Mouse (Mus musculus): ENCODE data around the gene S100z. TPM values are rescaled to one million over a fixed set of nuclear protein-coding genes. Genes with fewer than 3 reads are reported as not detected.

Gene S100z
- polyA plus RNA-seq, 1 experiment, result not detected

DNA sequence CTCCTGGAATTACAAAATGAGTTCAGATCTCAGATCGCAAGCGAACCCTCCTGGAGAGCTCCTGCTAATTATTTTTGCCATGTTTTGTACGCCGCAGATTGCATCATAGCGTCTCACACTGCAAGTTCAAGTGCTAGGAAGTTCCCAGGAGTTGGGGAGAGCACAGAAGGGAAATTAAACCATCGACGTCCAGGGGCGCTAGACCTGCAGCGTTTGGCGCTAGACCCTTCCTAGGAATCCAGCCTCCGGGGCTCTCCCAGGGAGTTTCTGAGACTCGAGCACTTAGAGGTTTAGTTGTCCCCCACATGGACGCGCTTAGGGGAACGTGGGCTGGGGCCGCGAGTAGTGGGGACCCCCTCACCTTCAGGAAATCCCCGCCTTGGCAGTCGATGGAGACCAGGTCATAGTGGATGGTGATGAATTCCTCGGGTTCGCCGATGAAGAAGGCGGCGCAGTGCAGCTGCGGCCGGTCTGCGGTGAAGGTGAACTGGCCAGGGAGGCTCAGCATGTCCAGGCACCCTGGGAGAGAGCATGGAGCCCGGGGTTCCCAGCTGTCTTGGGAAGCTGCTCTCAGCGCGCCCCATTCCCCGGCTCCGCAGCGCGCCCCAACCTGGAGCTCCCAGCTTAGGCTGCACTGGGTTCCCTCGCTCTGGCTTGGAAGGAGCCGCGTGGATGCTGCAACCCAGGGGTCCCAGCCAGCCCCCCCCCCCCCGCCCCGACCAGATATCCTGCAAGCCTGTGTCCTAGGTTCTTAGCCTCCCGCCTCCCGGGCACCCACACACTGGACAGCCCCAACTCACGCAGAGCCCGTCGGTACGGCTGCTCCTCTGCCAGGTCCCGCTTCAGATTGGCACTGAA is 34.9 kb downstream of the S100z start:
- Histone ChIP-seq H3K4me3 (replicated peaks; ENCODE audit: control insufficient read depth, low read depth, low read length) (no peak overlapping the region), H3K4me1 (ENCODE audit: control insufficient read depth, insufficient read depth, low read length) (no peaks in the 10 kb centered on the region), H3K27ac (ENCODE audit: control insufficient read depth, insufficient read depth, low read depth, low read length, poor library complexity) (no peak overlapping the region)
- WGBS, result 6% methylated on average over 46 of the region's 46 CpGs
- TF ChIP-seq POLR2A (IDR thresholded peaks at IDR 0.05; ENCODE audit: borderline replicate concordance, control insufficient read depth, low read depth, low read length) (no peak), CTCF (IDR thresholded peaks at IDR 0.05; ENCODE audit: control insufficient read depth, insufficient read depth, low read length) (no peak)

DNA sequence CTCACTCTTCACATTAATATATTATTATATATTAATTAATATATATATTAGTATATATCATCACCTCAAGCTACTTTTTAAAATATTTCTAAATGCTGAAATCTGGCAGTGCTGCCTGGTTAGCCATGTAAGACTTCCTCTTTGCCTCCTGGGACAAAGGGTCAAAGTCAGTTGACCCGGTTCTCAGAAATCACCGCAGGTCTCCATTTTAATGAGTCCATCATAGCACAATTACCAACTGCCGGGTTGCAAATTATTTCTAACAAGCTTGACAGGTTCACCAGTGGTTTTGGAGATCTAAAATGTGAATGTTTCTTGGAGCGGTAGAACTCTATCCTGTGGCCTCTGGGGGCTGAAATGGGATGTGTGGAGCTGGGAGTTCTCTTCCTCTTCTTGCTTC is 35.6 kb downstream of the S100z start:
- Histone ChIP-seq H3K4me3 (replicated peaks; ENCODE audit: control insufficient read depth, low read depth, low read length) (no peak overlapping the region), H3K27ac (ENCODE audit: control insufficient read depth, insufficient read depth, low read depth, low read length, poor library complexity) (no peak overlapping the region), H3K4me1 (ENCODE audit: control insufficient read depth, insufficient read depth, low read length) (no peaks in the 10 kb centered on the region)
- TF ChIP-seq POLR2A (IDR thresholded peaks at IDR 0.05; ENCODE audit: borderline replicate concordance, control insufficient read depth, low read depth, low read length), result no peak
- no peak for TF ChIP-seq CTCF (IDR thresholded peaks at IDR 0.05; ENCODE audit: control insufficient read depth, insufficient read depth, low read length)
- 29% methylated on average over 4 of the region's 4 CpGs for whole genome bisulfite sequencing

DNA sequence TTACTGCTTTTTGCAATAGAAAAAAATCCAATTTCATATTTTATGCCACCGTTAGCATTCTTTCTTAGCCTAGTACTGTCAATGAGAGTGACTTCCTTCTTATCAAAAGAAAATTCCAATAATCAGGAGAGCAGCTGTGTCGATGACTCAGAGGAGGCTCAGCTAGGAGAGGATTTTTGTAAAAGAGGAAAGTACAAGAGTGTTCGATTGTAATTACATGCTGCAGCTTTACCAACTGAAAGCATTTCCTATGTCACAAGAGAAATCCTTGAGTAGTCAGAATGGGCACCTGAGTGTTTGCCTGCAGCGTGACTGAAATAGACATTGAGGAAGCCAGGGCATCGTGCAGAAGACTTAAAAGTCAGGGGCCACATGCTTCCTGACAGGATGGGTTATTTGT is 39.0 kb downstream of the S100z start:
- Histone ChIP-seq H3K4me1 (ENCODE audit: control insufficient read depth, insufficient read depth, low read length) (no peaks in the 10 kb centered on the region), H3K4me3 (replicated peaks; ENCODE audit: control insufficient read depth, low read depth, low read length) (no peak overlapping the region), H3K27ac (ENCODE audit: control insufficient read depth, insufficient read depth, low read depth, low read length, poor library complexity) (no peak overlapping the region)
- TF ChIP-seq CTCF (IDR thresholded peaks at IDR 0.05; ENCODE audit: control insufficient read depth, insufficient read depth, low read length) (no peak), POLR2A (IDR thresholded peaks at IDR 0.05; ENCODE audit: borderline replicate concordance, control insufficient read depth, low read depth, low read length) (no peak)
- 46% methylated on average over 5 of the region's 5 CpGs for WGBS

GRCm38 (mm10) chr13:95431760-95432159 is 46.8 kb downstream of the S100z start:
- Histone ChIP-seq H3K4me1 (ENCODE audit: control insufficient read depth, insufficient read depth, low read length) (no peaks in the 10 kb centered on the region), H3K27ac (ENCODE audit: control insufficient read depth, insufficient read depth, low read depth, low read length, poor library complexity) (no peak overlapping the region), H3K4me3 (replicated peaks; ENCODE audit: control insufficient read depth, low read depth, low read length) (no peak overlapping the region)
- no peak for TF ChIP-seq POLR2A (IDR thresholded peaks at IDR 0.05; ENCODE audit: borderline replicate concordance, control insufficient read depth, low read depth, low read length)
- no peak for TF ChIP-seq CTCF (IDR thresholded peaks at IDR 0.05; ENCODE audit: control insufficient read depth, insufficient read depth, low read length)
- 82% methylated on average over 10 of the region's 10 CpGs for WGBS

DNA sequence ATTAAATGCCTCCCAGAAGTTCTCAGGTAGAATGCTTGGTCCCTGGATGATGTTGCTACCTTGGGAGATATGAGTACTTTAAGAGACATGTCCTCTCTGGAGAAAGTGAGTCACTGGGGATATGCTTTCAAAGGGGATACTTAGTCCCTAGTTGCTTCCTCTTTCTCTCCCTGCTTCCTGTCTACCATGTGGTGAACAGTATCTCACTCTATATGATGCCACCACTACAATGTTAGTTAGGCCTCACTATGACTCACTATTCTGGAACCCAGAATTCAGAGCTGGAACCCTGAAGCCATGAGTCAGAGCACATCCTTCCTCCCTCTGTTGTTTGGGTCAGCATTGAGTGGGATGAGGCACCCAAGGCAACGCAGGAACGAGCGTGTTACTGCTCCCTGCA is 51.0 kb downstream of the S100z start:
- Histone ChIP-seq H3K27ac (ENCODE audit: control insufficient read depth, insufficient read depth, low read depth, low read length, poor library complexity) (no peak overlapping the region), H3K4me3 (replicated peaks; ENCODE audit: control insufficient read depth, low read depth, low read length) (no peak overlapping the region), H3K4me1 (ENCODE audit: control insufficient read depth, insufficient read depth, low read length) (no peaks in the 10 kb centered on the region)
- TF ChIP-seq CTCF (IDR thresholded peaks at IDR 0.05; ENCODE audit: control insufficient read depth, insufficient read depth, low read length) (no peak), POLR2A (IDR thresholded peaks at IDR 0.05; ENCODE audit: borderline replicate concordance, control insufficient read depth, low read depth, low read length) (no peak)
- WGBS, result 82% methylated on average over 3 of the region's 3 CpGs

Other genes starting within 250 kb of the S100z start
- gene Pde8b, start 228.4 kb downstream of the S100z start, polyA plus RNA-seq (2011; ENCODE audit: insufficient read depth, insufficient read length, low replicate concordance, missing spikeins), result 5.4 and 6.3 TPM in 2 replicates
- 1.8 and 4.0 TPM in 2 replicates for gene Zbed3, start 155.1 kb downstream of the S100z start, polyA plus RNA-seq (2011; ENCODE audit: insufficient read depth, insufficient read length, low replicate concordance, missing spikeins)
- gene Aggf1, start 103.4 kb downstream of the S100z start, polyA plus RNA-seq (2011; ENCODE audit: insufficient read depth, insufficient read length, low replicate concordance, missing spikeins), result 13.0 and 23.6 TPM in 2 replicates
- not detected in 2 replicates for gene Crhbp, start 33.8 kb downstream of the S100z start, polyA plus RNA-seq (2011; ENCODE audit: insufficient read depth, insufficient read length, low replicate concordance, missing spikeins)
- gene F2rl1, start 46.5 kb upstream of the S100z start, polyA plus RNA-seq (2011; ENCODE audit: insufficient read depth, insufficient read length, low replicate concordance, missing spikeins), result 0.47 and 1.8 TPM in 2 replicates
- gene F2r, start 139.8 kb upstream of the S100z start, polyA plus RNA-seq (2011; ENCODE audit: insufficient read depth, insufficient read length, low replicate concordance, missing spikeins), result 3.7 and 8.7 TPM in 2 replicates
- 12.8 and 18.3 TPM in 2 replicates for gene F2rl2, start 218.1 kb upstream of the S100z start, polyA plus RNA-seq (2011; ENCODE audit: insufficient read depth, insufficient read length, low replicate concordance, missing spikeins)

All from bone marrow, adult 2 months (tissue).